Mouse (Mus musculus) embryonic fibroblast, embryonic 13.5 days (primary cell): Measurements from ENCODE around the gene S100a8.

Source experiments
- CTCF ChIP-seq: IDR thresholded peaks from 2 replicates; pipeline ENCODE4 v1.5.1; 2011; ENCODE audit warnings: mild to moderate bottlenecking, control low read depth, low read length, moderate library complexity, borderline replicate concordance; ENCODE audit not compliant: insufficient read depth
- POLR2A ChIP-seq: IDR thresholded peaks from 2 replicates; pipeline ENCODE4 v1.6.1; 2011; ENCODE audit warnings: low read depth, mild to moderate bottlenecking, control low read depth, low read length, moderate library complexity

DNA sequence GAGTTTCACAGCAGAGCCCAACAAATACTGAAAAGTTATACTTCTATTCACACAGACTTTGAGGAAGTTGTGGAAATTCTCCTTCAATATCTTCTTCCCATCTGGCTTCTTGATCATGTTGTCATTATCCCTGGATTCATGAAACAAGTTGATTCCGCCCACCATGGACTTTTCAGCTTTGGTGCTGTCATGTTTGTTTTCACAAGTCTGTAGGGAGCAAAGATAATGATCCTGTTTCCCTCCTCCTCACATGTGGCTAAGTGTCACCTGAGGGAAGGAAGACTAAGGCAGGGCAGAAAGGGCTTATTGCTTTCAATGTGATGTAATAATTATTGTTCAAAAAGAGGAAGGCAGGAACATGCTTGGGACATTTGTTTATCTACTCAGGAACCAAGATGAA, 21.5 kb upstream of the S100a8 start:
- TF ChIP-seq POLR2A (no peak), CTCF (no peak)
